Mouse (Mus musculus): Measurements from ENCODE around the gene Gucd1.
"Not testable (repeated sequence)": the region's sequence is repeated elsewhere in the genome, so short reads cannot be mapped to it uniquely, and the experiment has no call there.

The Gucd1 gene

DNA sequence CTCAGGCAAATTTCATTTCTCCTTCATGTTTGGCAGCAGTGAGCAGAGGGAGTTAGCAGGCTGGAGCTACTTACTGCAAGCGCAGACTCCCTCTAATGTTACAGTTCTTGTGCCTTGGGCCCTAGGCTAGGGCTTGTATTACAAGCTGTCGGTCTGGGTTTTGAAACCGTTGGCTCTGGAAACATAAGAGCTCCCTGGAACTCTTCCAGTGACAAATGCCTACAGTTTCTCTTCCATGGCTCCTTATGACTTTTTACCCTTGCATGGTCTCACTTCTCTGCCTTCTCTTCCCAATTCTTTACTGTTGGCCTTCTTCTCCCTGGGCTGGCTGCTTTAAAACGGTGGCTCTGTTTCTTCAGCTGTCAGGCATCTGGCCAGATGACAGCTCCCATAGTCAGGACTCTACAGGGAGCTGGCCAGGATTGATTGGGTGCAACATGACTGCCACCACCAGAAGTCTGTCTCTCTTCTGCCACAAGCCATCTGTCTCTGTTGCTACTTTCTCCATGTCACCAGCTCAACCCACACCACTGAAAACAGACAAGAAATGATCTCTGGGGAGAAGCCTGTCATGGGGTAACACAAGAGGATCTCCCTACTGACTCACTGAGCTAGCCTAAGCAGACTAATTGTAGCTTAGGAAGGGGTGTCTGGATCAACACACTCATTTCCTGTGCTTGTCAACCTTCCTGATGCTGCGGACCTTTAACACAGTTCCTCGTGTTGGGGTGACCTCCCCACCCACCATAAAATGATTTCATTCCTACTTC is 51.8 kb downstream of the Gucd1 start:
- no peak for DNase-seq

DNA sequence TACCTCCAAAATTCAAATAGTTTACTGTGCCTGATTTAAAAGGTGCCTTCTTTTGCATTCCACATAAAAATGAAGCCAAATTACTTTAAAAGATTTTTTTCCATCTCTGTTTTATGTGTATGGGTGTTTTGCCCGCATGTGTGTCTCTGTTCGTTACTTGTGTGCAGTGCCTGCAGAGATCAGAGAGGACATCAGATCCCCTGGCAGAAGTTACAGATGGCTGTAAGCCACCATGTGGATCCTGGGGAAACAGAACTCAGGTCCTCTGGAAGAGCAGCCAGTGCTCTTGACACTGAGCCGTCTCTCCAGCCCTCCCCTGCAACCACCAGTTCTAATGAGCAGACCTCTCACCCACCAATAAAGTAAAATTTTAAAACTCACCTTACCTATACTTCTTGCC is 55.0 kb downstream of the Gucd1 start:
- DNase-seq: no peak

DNA sequence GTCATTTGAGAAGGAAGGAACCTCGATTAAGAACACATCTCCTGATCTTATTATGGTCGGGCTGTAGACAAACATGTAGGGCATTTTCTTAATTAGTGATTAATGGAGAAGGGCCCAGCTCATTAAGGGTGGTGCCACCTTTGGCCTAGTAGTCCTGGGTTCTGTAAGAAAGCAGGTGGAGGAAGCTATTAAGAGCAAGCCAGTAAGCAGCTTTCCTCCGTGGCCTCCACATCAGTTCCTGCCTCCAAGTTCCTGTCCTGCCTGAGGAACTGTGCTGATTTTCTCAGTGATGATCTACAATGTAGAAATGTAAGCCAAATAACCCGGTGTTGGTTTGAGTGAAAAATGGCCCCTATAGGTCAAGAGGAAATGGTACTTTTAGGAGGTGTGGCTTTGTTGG is 59.4 kb downstream of the Gucd1 start:
- DNase-seq: no peak

DNA sequence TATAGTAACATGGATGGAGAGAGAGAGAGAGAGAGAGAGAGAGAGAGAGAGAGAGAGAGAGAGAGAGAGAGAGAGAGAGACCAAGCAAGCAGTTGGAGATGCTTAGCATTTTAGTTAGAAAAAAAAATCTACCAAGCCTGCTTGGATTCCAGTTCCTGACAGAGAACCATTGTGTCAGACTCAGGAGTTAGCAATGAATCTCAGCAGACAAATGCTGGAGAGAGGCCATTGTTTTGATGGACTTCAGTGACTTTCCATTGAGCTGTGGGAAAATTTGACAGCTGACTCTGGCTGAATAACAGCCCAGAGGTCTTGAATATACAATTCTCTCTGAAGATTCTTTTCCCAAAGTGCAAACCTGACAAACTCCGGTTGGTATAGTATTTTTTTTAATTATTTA is 59.9 kb downstream of the Gucd1 start:
- DNase-seq: no peak

DNA sequence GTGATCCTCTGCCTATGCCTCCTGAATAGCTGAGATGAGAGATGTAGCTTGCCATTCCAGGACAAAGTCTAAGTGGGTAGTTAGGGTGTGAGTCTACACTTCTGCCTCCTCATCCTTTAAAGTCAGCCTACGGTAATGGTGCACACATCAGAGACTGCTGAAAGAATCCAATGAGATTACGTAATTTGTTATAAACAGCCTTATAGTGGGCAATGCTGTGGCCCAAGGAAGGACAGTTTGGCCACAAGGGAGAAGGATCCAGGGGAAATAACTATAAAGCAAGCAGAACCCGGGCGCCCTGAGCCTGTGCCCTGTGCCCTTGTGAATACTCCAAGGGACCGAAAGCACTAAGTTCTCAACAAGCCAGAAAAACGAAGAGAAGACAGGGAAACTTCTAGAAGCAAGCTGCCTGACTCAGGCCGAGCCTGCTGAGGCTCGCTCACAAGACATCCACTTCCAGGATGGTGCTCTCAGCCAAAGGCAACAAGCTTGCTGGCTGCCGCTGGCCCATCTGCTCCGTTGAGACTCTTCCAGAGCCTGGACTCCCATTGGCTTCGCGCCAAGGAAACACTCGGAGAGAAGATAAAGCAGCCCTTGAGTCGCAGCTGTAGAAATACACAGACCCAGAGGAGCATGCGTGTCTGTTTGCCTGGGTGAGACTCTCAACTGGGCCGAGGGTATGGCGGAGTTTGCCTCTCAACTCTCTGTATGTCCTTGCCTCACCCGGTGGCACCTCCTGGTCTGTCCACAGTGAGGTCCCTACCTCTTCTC is 61.5 kb downstream of the Gucd1 start:
- DNase-seq: not testable (repeated sequence)

DNA sequence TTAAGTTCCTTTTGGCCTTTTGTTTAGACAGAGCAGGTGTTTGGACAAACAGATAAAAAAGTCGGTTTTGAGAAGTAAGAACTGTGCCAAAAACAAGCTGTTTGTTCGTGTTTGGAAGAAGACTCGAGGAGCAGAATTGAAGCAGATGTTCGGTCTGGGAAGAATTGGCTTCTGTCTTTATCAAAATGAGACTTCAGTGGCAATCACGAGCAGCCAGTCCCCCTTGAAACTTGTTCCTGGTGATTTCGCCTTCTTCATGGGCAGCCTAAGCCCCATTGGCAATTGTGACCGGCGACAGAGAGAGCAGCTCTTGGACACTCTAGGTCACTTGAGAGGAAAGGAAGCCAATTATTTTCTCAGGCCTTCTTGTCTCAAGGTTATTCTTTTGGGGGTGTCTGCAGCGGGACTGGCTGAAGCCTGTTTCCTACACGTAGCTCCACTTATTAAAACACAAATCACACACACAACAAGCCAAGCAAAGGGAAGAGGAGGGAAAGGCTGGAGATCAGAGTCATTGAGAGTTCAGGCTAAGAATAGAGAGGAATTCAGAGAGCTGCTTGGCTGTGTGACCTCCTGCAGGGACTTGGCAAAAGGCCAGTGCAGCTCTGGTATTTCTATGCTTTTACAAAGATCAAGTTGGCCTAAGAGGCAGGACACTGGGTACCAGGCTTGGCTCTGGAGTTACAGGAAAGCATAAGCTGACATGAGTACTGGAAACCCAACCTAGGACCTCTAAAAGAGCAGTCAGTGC is 66.6 kb downstream of the Gucd1 start:
- peak; percentile 40 for DNase-seq

DNA sequence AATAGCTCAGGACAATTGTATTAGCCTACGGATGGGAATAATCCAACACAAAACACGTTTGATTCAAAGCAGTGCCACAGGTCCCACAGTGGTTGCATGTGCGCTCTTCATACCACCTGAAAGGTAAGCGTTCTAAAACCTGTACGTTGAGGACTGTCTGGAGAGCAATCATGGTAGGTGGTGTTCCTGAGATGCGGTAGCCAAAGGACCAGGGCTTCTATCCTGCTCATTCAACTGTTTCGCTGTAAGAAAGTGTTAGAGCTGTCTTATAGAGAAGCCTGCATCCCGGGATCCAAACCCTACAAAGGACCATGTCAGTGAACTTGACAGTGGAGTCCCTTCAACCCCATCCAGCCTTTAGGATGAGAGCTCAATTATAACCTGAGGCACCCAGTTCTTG is 67.4 kb downstream of the Gucd1 start:
- no peak for DNase-seq

DNA sequence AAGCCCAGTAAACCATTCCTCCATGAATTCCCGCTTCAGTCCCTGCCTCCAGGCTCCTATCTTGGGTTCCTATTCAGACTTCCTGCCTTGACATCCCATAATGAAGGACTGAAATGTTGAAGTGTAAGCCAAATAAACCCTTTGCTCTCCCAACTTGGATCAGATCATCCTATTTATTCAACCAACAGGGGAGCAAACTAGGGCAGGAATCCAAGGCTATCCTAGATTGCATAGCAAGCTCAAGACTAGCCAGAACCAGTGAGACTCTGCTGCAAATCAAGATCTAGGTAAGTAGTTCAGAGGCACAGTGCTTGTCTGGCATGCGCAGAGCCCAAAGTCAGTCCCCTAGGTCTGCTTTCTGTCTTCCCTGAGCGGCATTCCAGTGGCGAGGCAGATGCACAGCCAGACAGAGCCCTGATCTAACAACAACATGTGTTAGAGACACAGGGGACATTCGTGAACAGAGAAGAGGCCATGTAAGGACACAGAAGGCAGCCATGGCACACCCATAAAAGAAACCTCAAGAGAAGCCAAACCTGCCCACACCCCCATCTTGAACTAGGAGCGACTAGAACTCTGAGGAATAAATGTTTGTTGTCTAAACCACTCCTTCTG is 68.9 kb downstream of the Gucd1 start:
- no peak for DNase-seq

DNA sequence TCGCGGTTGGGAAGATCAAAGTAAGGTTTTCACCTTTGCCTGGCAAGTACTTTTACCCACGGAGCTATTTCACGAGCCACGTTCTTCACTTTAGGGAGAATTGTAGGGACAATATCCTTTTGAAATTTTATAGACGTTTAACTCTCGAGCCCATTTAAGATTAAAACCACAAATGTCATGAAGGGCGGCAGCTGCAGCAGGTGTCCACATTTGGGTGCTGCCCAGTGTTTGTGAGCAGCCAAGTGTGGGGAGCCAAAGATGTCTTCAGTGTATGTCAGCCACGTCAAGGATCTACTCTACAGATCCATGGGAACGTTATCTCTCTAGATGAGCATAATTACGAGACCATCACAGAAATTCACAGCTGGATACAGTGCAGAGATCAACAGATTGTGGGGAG is 70.3 kb downstream of the Gucd1 start:
- no peak for DNase-seq

DNA sequence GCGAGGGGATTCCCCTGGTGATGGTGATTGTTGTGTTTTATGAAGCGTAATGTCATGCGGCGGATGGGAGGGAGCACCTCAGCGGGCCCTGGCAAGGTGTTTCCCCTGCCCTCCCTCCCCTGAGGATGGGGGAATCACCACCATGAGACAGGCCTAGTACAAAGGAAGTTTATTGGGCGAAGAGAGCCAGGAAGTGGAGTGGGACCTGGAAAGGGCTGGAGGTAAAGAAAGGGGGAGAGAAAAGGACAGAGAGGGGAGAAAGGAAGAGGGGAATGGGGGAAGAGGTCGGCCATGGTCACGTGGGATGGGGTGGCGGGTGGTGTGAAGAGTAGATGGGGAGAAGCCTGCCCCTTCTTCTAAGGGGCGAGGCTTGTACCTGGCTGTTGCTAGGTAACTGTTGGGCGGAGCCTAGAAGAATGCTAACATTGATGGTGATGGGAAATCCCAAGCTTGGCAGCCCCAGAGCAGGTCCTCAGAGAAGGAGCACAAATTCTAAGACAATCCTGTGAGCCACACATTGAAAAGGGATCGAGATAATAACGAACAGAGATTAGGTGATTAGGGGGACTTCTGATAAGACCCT is 71.2 kb downstream of the Gucd1 start:
- DNase-seq: no peak

DNA sequence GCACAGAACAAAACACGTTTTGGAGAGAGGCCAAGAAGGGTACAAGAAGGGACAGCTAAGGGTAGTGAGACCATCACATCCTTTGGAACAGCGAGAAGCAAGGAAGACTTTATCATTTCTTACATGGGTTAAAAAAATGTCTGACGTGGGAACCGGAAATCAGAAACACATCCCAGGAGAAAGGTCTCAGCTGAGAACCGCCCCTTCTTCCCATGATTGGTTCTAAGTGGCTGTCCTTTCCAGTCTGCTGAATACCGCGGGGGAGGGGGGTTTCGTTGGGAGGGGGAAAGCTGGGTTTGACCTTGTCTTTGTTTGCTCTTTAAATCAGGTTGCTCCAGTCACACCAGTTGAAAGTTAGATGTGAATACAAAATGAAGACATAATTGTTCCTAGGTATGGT is 72.7 kb downstream of the Gucd1 start:
- DNase-seq: no peak

DNA sequence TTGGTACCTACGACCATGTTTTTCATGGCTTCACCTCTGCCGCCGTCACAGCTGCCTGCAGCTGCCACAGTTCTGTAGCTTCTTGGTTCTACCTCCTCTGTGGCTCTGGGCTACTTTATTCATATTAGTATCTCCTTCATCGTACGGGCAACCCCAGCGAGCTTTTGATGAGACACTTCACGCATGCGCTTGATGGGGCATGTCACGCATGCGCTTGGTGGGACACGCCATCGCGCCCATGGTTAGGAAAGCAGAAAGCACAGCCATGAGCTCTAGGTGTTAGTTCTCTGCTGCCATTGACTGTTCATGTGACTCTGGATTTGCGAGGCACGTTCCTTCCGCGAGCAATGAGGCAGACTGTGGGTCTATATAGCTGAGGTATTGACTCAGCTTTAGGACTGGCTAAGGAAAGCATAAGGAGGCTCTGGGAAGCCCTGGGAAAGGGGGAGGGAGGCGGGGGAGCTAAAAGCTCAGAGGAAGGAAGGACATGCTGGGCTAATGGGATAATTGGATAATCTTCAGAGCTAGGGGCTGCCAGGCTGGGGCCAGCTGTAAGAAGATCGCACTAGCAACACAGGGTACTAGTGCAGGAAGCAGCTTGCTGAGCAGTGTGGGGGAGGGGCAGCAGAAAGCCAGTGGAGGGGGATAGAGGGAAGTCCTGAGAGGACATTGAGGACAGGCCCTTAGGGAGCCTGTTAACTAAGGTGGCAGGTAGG is 73.5 kb downstream of the Gucd1 start:
- no peak for DNase-seq

DNA sequence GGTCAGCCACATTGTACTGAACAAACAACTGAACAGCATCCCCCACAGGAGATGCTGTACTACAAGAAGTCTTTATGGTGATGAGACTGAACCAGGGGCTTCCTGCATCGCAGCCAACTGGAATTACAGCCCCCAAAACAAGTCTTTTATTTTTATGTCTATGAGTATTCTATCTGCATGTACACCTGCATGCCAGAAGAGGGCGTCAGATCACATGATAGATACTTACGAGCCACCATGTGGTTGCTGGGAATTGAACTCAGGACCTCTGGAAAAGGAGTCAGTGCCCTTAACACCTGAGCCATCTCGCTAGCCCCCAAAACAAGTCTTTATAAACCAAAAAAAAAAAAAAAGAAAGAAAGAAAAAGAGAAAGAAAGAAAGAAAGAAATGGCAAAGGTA is 74.8 kb downstream of the Gucd1 start:
- no peak for DNase-seq

DNA sequence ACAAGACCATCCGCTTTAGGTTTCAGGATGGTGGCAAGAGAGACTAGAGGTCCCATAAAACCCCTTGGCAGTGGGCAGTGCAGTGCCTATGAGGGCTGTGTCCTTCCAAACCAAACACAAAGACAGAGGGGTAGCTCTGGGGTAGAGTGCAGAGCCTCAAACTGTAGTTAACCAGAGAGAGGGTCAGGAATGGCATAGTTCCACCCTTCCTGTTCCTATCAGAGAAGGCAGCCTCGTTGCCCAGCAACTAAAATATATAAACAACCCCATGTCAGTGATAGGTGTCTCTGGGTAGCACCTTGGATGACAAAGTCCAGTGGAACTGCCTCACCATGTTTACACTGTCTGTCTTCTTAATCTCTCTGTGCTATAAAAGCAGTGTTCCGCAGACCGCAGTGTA is 76.0 kb downstream of the Gucd1 start:
- DNase-seq: no peak

DNA sequence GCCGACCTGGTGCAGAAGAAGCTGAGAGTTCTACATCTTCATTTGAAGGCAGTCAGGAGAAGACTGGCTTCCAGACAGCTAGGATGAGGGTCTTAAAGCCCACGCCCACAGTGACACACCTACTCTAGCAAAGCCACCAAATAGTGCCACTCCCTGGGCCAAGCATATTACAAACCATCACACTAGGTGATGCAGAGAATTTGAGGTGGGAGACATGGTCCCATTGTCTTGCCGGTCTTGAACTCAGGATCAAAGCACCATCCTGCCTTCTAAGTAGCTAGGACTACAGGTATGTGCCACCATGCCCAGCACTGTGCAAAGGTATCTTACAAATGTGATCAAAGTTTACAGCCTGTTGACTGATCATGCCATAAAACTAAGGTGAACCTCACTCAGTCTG is 77.0 kb downstream of the Gucd1 start:
- no peak for DNase-seq

DNA sequence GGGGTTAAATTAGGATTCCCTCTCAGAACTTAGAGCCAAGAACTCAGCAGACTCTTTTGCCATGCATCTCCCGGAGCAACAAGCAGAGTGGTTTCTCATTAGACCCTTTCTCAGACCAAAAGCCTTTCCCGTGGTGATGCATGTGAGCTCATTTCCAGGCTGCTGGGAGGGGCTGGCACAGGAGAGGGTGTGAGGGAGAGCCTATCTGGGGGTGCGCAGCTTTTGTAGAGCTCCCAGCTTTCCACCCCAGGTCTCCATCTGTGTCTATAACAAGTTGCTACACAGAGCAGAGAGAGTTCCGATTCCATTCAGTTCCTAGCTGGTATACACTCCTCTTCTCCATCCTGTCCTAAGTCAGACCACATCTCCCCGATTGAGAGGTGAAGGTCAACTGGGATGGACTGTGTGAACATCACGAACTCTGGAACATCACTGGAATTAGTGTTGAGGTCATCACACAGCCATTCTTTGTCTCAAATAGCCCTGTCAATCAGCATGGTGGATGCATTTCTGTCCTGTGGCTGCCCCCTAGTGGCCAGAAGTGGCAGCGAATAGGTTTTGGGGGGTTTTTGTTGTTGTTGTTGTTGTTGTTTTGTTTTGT is 78.5 kb downstream of the Gucd1 start:
- DNase-seq: peak; percentile 13

DNA sequence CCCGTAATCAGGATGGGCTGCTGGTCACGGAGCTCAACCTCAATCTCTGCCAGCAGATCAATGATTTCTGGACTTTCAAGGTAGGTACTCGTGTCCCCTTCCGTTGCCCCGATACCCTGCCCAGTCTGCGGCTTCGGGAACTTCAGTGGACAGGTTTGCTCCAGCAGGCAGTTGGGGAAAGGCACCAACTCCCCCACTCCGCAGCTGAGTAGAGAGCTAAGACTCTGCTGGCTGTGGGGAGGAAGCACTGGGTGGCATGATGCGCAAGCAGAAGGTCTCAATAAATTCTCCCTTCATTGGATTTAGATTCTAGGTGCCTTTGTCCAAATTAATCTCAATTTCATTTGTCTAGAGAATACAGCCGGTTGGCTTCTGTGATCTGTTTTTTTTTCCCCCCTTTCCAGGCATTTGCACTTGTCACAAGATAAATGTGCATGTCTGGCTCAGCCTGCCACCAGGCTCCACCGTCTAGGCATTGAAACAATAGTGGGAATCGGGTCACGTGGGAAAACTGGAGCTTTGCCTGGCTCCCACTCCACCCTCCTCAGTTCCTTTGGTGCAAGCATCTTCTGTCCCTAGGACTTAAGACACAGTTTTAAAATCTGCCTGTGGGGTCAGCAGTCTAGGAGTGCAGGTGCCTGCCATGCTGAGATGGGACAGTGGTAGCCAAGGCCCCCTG is 79.5 kb downstream of the Gucd1 start:
- no peak for DNase-seq

DNA sequence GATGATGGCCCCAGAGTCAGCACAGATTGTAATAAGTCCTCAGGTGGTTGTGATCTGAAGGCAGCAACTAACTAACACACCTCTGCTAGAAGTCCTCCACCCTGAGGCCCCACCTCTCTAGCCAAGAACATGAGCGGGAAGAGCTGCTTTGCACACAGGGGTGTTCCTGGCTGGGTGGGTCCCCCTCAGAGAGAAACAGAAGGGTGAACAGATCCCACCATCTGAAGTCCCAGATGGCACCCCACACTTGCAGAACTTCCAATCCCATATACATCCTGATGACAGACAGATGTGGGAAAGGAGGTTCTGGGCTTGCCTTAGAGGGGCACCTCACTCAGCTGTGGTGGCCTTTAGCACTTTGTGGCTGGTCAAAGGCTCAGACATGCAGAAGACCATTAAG is 80.5 kb downstream of the Gucd1 start:
- no peak for DNase-seq

DNA sequence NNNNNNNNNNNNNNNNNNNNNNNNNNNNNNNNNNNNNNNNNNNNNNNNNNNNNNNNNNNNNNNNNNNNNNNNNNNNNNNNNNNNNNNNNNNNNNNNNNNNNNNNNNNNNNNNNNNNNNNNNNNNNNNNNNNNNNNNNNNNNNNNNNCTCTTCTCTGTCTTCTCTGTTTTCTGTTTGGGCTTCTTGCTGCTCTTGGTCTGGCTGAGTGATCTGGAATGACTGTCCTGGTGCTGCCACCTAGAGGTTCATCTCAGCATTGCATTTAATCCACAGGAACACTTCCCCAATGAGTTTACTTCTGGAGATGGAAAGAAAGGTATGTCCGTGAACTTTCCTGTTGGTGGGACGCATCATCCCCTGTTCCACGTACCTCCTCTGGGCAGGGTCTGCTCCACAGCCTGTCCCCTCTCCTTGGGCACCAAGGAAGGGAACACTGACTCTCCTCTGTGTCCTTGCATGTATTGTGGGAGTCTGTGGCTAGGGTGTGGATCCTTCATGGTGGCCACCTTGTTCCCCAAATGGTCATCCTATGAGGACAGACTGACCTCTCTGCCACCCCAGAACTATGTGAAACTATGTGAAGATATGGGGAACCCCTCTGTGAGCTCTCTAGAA is 81.1 kb downstream of the Gucd1 start:
- peak; percentile 70 for DNase-seq

DNA sequence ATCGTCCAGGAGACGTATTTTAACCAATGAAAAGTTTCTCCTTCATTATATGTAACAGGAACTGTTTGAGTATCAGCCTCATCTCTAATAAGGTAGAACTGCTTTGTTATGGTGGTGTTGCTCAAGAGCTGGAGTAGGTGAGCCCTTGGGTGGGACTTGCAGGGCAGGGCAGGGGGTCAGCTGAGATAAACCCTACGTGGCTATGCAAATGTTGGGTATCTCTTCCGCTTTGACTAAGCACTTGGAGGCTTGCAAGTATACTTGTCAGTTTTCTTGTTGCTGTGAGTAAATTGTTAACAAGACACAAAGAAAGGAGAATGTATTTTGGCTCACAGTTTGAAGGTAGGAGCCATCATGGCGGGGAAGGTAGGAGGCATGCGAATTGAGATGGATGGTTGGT is 87.1 kb downstream of the Gucd1 start:
- no peak for DNase-seq

DNA sequence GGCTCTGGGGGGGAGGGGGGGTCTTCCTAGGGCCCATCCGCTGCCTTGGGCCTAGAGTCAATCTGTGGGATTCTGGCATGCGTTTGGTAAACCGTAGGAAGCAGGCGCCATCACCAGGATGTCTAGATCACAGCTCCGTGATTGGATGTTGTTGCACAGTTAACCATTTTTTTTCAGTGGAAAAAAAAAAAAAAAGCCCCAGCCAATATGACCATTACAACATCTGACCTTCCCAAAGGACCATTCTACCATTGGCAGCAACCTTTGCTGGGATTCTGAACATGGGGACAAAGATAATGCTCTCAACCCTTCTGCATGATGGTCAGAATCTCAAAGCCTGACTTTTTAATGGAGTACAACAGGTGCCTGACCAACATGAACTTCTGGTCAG is 87.6 kb downstream of the Gucd1 start:
- DNase-seq: no peak

Measured in cerebellum, adult 9-11 months (tissue).